Mouse (Mus musculus) cerebellum, postnatal 10 days (tissue): Measurements from ENCODE around the gene Sspo.
A peak's percentile ranks its signal among the peaks of the same experiment; 100 is the strongest.

Source experiments
- DNase-seq, 2 experiments: peaks; one replicate each; pipeline ENCODE4 v3.0.0; 2021; ENCODE audit warnings: mixed read lengths in 2 of 2

The Sspo gene

GRCm38 (mm10) chr6:48541560-48542450 is 93.8 kb downstream of the Sspo start:
- peak in 1 of 2 experiments; percentile 37 for DNase-seq

- no peak for DNase-seq
Observed at GRCm38 (mm10) chr6:48542631-48543030, 94.6 kb downstream of the Sspo start.

- no peak for DNase-seq
Observed at GRCm38 (mm10) chr6:48545251-48545650, 97.2 kb downstream of the Sspo start.

GRCm38 (mm10) chr6:48546271-48546670 is 98.2 kb downstream of the Sspo start:
- DNase-seq, result peak; percentile 70 to 75

- DNase-seq, result no peak
Observed at GRCm38 (mm10) chr6:48546858-48547257, 98.8 kb downstream of the Sspo start.

GRCm38 (mm10) chr6:48548314-48548713 is 100.3 kb downstream of the Sspo start:
- no peak for DNase-seq
